Mouse (Mus musculus): ENCODE results near the gene Ppt2. TPM values are rescaled to one million over a fixed set of nuclear protein-coding genes. Genes with fewer than 3 reads are reported as not detected.

The Ppt2 gene
- total RNA-seq (2014; rRNA removed) = 24.2 and 27.2 TPM in 2 replicates
- polyA plus RNA-seq (2015; fragmentation: Nextera tagmentation; extraction: Ambion mirVana) = 17.6 and 20.2 TPM in 2 replicates

DNA sequence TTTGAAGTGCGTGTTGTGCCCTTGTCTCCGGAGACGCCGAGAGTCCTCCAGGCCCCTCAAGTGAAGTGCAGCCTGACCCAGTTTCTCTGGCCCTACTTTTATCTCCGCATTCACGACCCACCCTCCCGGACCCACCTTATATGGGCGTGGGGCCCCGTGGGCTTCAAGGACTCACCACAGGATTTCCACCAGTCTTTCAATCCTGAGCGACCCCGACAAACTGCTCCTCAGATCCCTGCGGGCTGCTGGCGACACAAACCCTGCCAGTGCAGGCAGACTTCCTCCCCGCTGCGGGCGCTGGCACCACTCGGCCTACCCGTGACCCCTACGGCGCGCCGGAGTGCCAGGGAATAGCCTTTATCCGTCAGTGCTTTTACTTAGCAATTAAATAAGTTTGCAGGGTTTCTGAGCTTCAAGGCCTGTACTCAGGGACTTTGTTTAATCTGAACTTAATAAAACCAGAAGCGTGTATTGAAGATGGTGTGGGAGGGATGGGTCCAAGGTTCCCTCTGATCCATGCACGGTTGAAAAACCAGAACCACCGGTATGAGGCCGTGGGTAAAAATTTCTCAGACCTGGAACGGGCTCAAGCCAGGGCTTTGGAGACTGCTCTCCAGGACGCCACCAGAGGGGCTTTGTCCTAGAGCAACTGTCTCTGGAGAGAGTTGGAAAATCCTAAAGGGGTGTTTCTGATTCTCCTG lies at the start of gene Ppt2:
Gene Ppt2 (minus strand): TSS at position 568 of the 701 bp plus-strand sequence.
- Histone ChIP-seq H3K36me3 (ENCODE audit: insufficient read depth) (peaks cover 6% of the 10 kb centered on the region; the same call in 1 of the 2 replicates), H3K4me3 (ENCODE audit: low read depth, low read length) (peak within 1 kb of the TSS; percentile 55), H3K27ac (ENCODE audit: low read depth, low read length) (peak within 1 kb of the TSS; percentile 92), H3K27me3 (ENCODE audit: insufficient read depth, low read length) (no peaks in the 10 kb centered on the region), H3K9me3 (ENCODE audit: low read length) (no peaks in the 10 kb centered on the region), H3K9ac (peak within 1 kb of the TSS; percentile 54), H3K4me1 (ENCODE audit: insufficient read depth) (peaks cover 28% of the 10 kb centered on the region), H3K4me2 (ENCODE audit: low read depth) (peak within 1 kb of the TSS; percentile 92)
- WGBS = 5% methylated on average over 29 of the region's 29 CpGs
- DNase-seq (no peak), ATAC-seq (no peak; the same call in 1 of the 2 replicates)
- no peak for TF ChIP-seq CTCF (IDR thresholded peaks at IDR 0.05; ENCODE audit: low read depth)

DNA sequence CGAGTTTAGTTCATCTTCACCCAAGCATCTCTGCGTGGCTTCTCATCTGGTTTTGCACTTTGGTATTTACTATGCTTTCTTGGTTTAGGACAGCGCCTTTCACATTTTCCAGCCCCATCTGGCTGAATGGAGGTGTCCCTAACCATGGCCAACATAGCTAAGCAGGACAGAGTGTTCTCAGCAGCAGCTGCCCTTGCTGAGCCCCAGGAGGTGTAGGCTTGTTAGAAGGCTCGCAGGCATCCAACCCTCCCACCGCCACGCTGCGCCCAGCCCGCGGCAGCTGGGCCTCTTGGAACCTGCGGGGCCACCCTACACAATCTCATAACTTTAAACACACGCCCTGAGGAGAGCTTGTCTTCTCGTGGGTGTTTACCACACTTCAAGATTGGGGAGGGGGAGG lies 48.4 kb upstream of the Ppt2 start:
- no peak overlapping the region for H3K9ac ChIP-seq
- no peak for ATAC-seq
- WGBS = 80% methylated on average over 12 of the region's 12 CpGs
- no peak for TF ChIP-seq CTCF (IDR thresholded peaks at IDR 0.05; ENCODE audit: low read depth)
- H3K27me3 ChIP-seq (ENCODE audit: insufficient read depth, low read length) = peaks cover 24% of the 10 kb centered on the region
- no peak overlapping the region for H3K27ac ChIP-seq (ENCODE audit: low read depth, low read length)
- no peak overlapping the region for H3K4me3 ChIP-seq (ENCODE audit: low read depth, low read length)
- no peaks in the 10 kb centered on the region for H3K9me3 ChIP-seq (ENCODE audit: low read length)
- no peaks in the 10 kb centered on the region for H3K4me1 ChIP-seq (ENCODE audit: insufficient read depth)
- no peaks in the 10 kb centered on the region for H3K36me3 ChIP-seq (ENCODE audit: insufficient read depth)
- H3K4me2 ChIP-seq (ENCODE audit: low read depth) = no peak overlapping the region
- no peak for DNase-seq

DNA sequence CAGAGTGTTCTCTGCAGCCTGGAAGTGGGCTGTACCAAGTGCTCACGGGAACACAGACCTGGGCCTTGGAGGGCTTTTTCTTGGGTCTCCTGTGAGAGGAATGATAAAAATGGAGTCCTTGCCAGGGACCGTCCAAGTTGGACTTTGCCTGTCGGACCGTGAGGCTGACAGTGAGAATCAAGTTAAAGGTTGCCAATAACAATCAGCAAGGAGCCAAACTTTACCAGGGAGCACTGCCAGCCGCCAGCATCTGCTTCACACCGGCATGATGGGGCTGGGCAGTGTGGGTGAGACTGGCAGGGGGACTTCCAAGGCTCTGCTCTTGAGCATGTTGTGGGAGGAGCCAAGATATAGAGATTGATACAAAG lies 47.8 kb upstream of the Ppt2 start:
- ATAC-seq = no peak
- H3K9me3 ChIP-seq (ENCODE audit: low read length) = no peaks in the 10 kb centered on the region
- DNase-seq = no peak
- WGBS = 66% methylated on average over 6 of the region's 6 CpGs
- TF ChIP-seq CTCF (IDR thresholded peaks at IDR 0.05; ENCODE audit: low read depth) = no peak
- H3K4me1 ChIP-seq (ENCODE audit: insufficient read depth) = peaks cover 4% of the 10 kb centered on the region; the same call in 1 of the 2 replicates
- no peak overlapping the region for H3K9ac ChIP-seq
- peaks cover 29% of the 10 kb centered on the region for H3K27me3 ChIP-seq (ENCODE audit: insufficient read depth, low read length)
- H3K4me2 ChIP-seq (ENCODE audit: low read depth) = no peak overlapping the region
- no peaks in the 10 kb centered on the region for H3K36me3 ChIP-seq (ENCODE audit: insufficient read depth)
- no peak overlapping the region for H3K27ac ChIP-seq (ENCODE audit: low read depth, low read length)
- H3K4me3 ChIP-seq (ENCODE audit: low read depth, low read length) = no peak overlapping the region

GRCm38 (mm10) chr17:34675205-34676092 lies 47.1 kb upstream of the Ppt2 start:
- H3K36me3 ChIP-seq (ENCODE audit: insufficient read depth) = no peaks in the 10 kb centered on the region
- H3K4me2 ChIP-seq (ENCODE audit: low read depth) = no peak overlapping the region
- H3K4me3 ChIP-seq (ENCODE audit: low read depth, low read length) = no peak overlapping the region
- no peak for TF ChIP-seq CTCF (IDR thresholded peaks at IDR 0.05; ENCODE audit: low read depth)
- H3K27me3 ChIP-seq (ENCODE audit: insufficient read depth, low read length) = peaks cover 36% of the 10 kb centered on the region
- ATAC-seq (no peak), DNase-seq (no peak)
- H3K27ac ChIP-seq (ENCODE audit: low read depth, low read length) = no peak overlapping the region
- H3K9ac ChIP-seq = no peak overlapping the region
- H3K4me1 ChIP-seq (ENCODE audit: insufficient read depth) = peaks cover 4% of the 10 kb centered on the region; the same call in 1 of the 2 replicates
- 76% methylated on average over 13 of the region's 13 CpGs for WGBS
- H3K9me3 ChIP-seq (ENCODE audit: low read length) = no peaks in the 10 kb centered on the region

- peaks cover 4% of the 10 kb centered on the region; the same call in 1 of the 2 replicates for H3K4me1 ChIP-seq (ENCODE audit: insufficient read depth)
- ATAC-seq (no peak), DNase-seq (no peak)
- no peaks in the 10 kb centered on the region for H3K36me3 ChIP-seq (ENCODE audit: insufficient read depth)
- H3K4me3 ChIP-seq (ENCODE audit: low read depth, low read length) = no peak overlapping the region
- H3K9me3 ChIP-seq (ENCODE audit: low read length) = no peaks in the 10 kb centered on the region
- H3K27me3 ChIP-seq (ENCODE audit: insufficient read depth, low read length) = peaks cover 44% of the 10 kb centered on the region
- WGBS = 75% methylated on average over 11 of the region's 11 CpGs
- no peak overlapping the region for H3K4me2 ChIP-seq (ENCODE audit: low read depth)
- no peak for TF ChIP-seq CTCF (IDR thresholded peaks at IDR 0.05; ENCODE audit: low read depth)
- H3K9ac ChIP-seq = no peak overlapping the region
- H3K27ac ChIP-seq (ENCODE audit: low read depth, low read length) = no peak overlapping the region
Observed at GRCm38 (mm10) chr17:34674524-34675204, 46.4 kb upstream of the Ppt2 start.

- H3K9me3 ChIP-seq (ENCODE audit: low read length) = no peaks in the 10 kb centered on the region
- H3K27me3 ChIP-seq (ENCODE audit: insufficient read depth, low read length) = peaks cover 44% of the 10 kb centered on the region
- ATAC-seq (no peak), DNase-seq (no peak)
- 80% methylated on average over 7 of the region's 7 CpGs for WGBS
- no peak overlapping the region for H3K27ac ChIP-seq (ENCODE audit: low read depth, low read length)
- H3K36me3 ChIP-seq (ENCODE audit: insufficient read depth) = no peaks in the 10 kb centered on the region
- no peak for TF ChIP-seq CTCF (IDR thresholded peaks at IDR 0.05; ENCODE audit: low read depth)
- no peak overlapping the region for H3K4me2 ChIP-seq (ENCODE audit: low read depth)
- H3K4me3 ChIP-seq (ENCODE audit: low read depth, low read length) = no peak overlapping the region
- no peak overlapping the region for H3K9ac ChIP-seq
- peaks cover 4% of the 10 kb centered on the region; the same call in 1 of the 2 replicates for H3K4me1 ChIP-seq (ENCODE audit: insufficient read depth)
Observed at GRCm38 (mm10) chr17:34673139-34673538, 44.8 kb upstream of the Ppt2 start.
